Mouse (Mus musculus) lung, embryonic 15.5 days (tissue): ENCODE results near the gene Lmo4. TPM values are rescaled to one million over a fixed set of nuclear protein-coding genes. Genes with fewer than 3 reads are reported as not detected.

Experiments
- ATAC-seq: fragments of 200-750 bp; cut with Nextera tagmentation; 2 replicates; pipeline ENCODE4 v1.8.0; 2017; ENCODE audit warnings: moderate number of reproducible peaks, borderline replicate concordance; ENCODE audit not compliant: low FRiP score, low TSS enrichment; ENCODE audit errors: extremely low read depth
- H3K27ac ChIP-seq: fragments of 300-500 bp; sonication (generic); 2 replicates; pipeline ENCODE4 v1.5.1; 2015; ENCODE audit warnings: moderate library complexity, mild to moderate bottlenecking, inconsistent platforms
- H3K27me3 ChIP-seq: fragments of 300-500 bp; sonication (generic); 2 replicates; pipeline ENCODE4 v1.6.1; 2015; ENCODE audit warnings: inconsistent platforms
- H3K36me3 ChIP-seq: fragments of 300-500 bp; sonication (generic); 2 replicates; pipeline ENCODE4 v1.6.1; 2015; ENCODE audit warnings: inconsistent platforms
- H3K4me1 ChIP-seq: fragments of 300-500 bp; sonication (generic); 2 replicates; pipeline ENCODE4 v1.6.1; 2015; ENCODE audit warnings: inconsistent platforms
- H3K4me2 ChIP-seq: fragments of 300-500 bp; sonication (generic); 2 replicates; pipeline ENCODE4 v1.6.1; 2015; ENCODE audit warnings: inconsistent platforms, mild to moderate bottlenecking, moderate library complexity
- H3K4me3 ChIP-seq: fragments of 300-500 bp; sonication (generic); 2 replicates; pipeline ENCODE4 v1.5.1; 2015; ENCODE audit warnings: mild to moderate bottlenecking, inconsistent platforms
- H3K9ac ChIP-seq: fragments of 300-500 bp; sonication (generic); 2 replicates; pipeline ENCODE4 v1.6.1; 2015; ENCODE audit warnings: inconsistent platforms
- H3K9me3 ChIP-seq: fragments of 300-500 bp; sonication (generic); 2 replicates; pipeline ENCODE4 v1.6.1; 2016; ENCODE audit warnings: inconsistent platforms
- WGBS: fragments of 180-500 bp; shearing (Covaris S2); methylation state at CpG from one replicate; pipeline ENCODE4 v1.1.7; 2015; 5-methylcytosine and 5-hydroxymethylcytosine counted together
- polyA plus RNA-seq: library from polyadenylated mRNA; unstranded; fragments of >200 nt; fragmentation: Nextera tagmentation; extraction: Ambion mirVana; gene quantifications from 2 replicates; pipeline ENCODE4 v1.2.1, GENCODE M21; 2015

Gene Lmo4
- polyA plus RNA-seq, 1 experiment from 2014 or later, result 61.7 TPM

DNA sequence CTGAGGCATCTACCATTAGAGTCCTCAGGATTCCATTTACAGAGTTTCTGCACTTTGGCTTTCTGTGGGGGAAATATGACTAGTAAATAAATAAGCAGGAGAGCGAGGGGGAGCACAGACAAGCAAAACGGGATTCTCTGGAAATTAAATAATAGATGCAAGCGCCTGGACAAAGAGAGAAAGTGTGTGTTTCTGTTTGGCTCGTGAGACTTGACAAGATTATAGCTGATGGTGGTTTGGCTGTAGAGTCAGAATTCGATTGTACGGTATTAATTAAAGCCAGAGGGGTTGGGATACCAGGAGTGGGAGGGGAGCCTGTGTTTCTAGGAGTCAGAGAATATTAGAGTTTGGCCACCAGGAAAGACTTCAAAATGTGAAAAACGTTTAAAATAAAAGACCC is 24.3 kb upstream of the Lmo4 start:
- no peaks in the 10 kb centered on the region for H3K36me3 ChIP-seq

DNA sequence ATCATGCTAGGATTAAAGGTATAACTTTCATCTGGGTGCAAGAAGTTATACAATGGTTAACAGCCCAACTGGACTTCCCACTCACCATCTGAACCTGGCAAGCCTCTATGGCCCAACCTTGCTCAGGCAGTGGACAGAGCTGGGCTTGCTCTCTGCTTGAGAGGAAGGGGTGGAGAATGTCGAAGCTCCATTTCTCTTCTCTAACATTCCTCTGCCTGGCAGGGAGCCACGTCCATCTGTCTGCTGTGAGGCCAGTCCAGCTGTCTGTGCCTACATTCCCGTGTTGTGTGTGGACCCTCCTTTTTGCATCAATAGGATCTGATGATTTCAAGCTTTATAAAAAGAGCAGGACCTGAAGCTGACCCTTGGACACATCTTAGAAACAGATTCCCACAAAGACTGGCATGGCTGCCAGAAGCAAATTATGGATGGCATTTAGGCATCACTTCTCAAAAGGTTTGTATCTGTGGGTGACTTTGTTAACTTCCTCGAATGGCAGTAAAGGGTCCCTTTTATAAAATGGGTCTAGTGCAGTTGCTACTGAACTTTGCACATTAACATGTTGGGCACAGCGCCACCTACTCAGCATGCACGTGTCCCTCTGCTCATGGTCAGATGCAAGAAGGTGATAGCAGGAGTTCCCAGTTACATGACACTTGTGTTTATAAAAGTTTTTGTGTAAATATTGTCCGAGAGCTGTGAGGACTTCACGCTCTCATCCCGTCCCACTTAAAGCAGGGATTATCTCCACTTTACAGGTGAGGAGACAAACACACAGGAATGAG is 20.6 kb upstream of the Lmo4 start:
- Histone ChIP-seq H3K9me3 (no peaks in the 10 kb centered on the region), H3K4me3 (no peak overlapping the region), H3K4me1 (no peaks in the 10 kb centered on the region), H3K27me3 (no peaks in the 10 kb centered on the region), H3K27ac (no peak overlapping the region), H3K9ac (no peak overlapping the region), H3K36me3 (no peaks in the 10 kb centered on the region), H3K4me2 (no peak overlapping the region)
- WGBS, result 40% methylated on average over 9 of the region's 9 CpGs
- ATAC-seq, result no peak

More for the DNA sequence above, 24.3 kb upstream of the Lmo4 start:
- H3K9me3 ChIP-seq, result no peaks in the 10 kb centered on the region
- H3K27me3 ChIP-seq, result no peaks in the 10 kb centered on the region
- H3K4me1 ChIP-seq, result no peaks in the 10 kb centered on the region
- no peak overlapping the region for H3K27ac ChIP-seq
- no peak for ATAC-seq
- 75% methylated on average over 7 of the region's 7 CpGs for WGBS
- H3K4me3 ChIP-seq, result no peak overlapping the region
- H3K9ac ChIP-seq, result no peak overlapping the region
- no peak overlapping the region for H3K4me2 ChIP-seq

DNA sequence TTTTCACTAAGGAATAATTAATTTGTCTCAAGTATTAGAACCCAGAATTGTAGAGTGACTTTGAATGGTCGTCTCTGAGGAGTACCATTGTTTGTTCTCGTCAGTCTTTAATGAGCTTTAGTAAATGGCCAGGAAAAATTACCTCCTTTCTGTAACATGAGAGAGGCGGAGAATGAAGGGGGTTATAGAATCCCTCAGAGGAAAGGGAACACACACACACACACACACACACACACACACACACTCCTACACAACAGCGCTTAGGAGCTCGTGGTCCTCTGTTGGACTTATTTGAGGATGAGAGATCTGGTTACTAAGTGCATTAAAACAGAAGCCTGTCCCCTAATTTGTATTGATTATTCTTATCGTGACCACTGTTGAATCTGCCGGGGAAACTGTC is 19.6 kb upstream of the Lmo4 start:
- H3K9me3 ChIP-seq, result no peaks in the 10 kb centered on the region
- H3K9ac ChIP-seq, result no peak overlapping the region
- no peak overlapping the region for H3K27ac ChIP-seq
- H3K4me2 ChIP-seq, result no peak overlapping the region
- H3K4me3 ChIP-seq, result no peak overlapping the region
- H3K27me3 ChIP-seq, result no peaks in the 10 kb centered on the region
- 71% methylated on average over 7 of the region's 7 CpGs for WGBS
- no peaks in the 10 kb centered on the region for H3K36me3 ChIP-seq
- H3K4me1 ChIP-seq, result no peaks in the 10 kb centered on the region
- no peak for ATAC-seq

DNA sequence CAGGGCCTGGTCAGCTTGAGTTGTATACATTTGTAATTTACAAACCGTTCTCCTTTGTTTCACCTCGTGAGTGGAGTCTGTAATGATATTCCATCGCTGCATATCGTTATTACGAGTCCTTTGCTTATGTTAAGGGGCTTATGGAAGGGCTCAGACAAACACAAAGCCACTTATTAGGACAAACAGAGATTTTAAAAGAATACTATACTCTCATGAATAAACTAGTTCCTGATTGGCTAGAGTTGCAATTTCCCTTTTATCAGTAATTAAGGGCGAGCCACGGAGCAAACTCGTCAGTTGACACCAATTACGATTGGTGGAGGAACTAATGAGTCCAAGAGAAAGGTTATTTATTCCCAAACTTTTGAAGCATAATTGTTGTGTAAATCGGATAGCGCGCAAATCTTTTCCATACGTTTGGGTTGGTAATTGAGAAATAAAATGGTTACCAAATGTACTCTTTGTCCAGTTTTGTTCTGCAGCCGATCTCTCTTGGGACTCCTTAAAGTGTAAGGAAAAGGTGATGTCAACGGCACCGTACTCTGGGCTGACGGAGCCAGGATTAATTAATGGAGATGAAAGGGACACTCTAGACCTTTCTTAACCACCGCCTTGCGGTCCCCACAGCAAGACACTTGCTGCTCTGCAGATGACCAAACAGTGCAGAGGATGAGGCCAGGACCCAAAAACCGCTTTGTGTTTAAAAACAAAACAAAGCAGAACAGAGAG is 18.5 kb upstream of the Lmo4 start:
- Histone ChIP-seq H3K9ac (no peak overlapping the region), H3K4me2 (no peak overlapping the region), H3K4me1 (no peaks in the 10 kb centered on the region), H3K27ac (no peak overlapping the region), H3K36me3 (no peaks in the 10 kb centered on the region), H3K4me3 (no peak overlapping the region), H3K9me3 (no peaks in the 10 kb centered on the region), H3K27me3 (no peaks in the 10 kb centered on the region)
- ATAC-seq, result no peak
- 79% methylated on average over 20 of the region's 20 CpGs for WGBS

DNA sequence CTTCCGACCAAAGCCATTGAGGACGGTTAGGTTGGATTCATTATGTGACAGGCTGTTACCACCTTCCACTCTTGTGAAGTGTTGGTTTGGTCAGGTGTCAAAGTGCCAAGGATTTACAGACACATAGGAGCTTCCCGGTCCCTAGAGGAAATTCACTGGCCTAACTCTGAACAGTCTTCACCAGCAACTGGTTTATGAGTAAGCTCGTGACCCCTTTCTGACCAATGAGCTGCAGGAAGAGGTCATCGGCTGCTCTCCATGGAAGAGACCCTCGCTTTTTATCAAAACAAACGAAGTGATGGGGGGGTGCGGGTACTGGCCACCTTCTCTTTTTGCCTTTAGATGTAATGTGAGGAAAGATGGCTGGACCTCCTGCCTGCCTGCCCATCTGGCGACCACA is 17.4 kb upstream of the Lmo4 start:
- WGBS, result 52% methylated on average over 9 of the region's 9 CpGs
- no peak for ATAC-seq

DNA sequence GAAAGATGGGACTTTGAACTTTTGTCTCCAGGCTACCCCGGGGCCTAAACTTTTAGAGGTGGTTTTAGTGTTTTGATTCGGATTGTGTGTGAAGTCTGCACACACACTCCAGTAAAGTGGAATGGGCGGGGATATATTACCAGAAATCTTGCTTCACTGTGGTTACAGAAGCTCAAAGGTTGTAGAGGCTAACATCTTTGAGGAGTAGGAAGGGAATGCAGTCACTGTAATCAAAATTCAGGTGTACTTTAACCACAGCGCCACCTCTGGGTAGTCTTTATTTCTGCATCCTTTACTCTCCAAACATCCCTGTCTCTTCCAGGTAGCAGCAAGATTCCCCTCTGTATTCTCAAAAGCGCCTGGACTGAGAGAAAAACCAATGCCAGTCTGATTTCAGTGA is 2.5 kb upstream of the Lmo4 start:
- H3K4me1 ChIP-seq, result 0 out of 2 replicates have a peak, but pooled peaks cover 6% of the 10 kb centered on the region
- H3K27me3 ChIP-seq, result no peaks in the 10 kb centered on the region
- no peaks in the 10 kb centered on the region for H3K36me3 ChIP-seq
- ATAC-seq, result no peak
- 38% methylated on average over 5 of the region's 5 CpGs for WGBS
- no peak overlapping the region for H3K4me2 ChIP-seq
- H3K4me3 ChIP-seq, result no peak overlapping the region
- no peaks in the 10 kb centered on the region for H3K9me3 ChIP-seq
- H3K27ac ChIP-seq, result no peak overlapping the region
- H3K9ac ChIP-seq, result no peak overlapping the region

More for the DNA sequence above, 17.4 kb upstream of the Lmo4 start:
- no peak overlapping the region for H3K4me2 ChIP-seq
- H3K27me3 ChIP-seq, result no peaks in the 10 kb centered on the region
- no peak overlapping the region for H3K27ac ChIP-seq
- no peak overlapping the region for H3K9ac ChIP-seq
- H3K4me1 ChIP-seq, result no peaks in the 10 kb centered on the region
- no peaks in the 10 kb centered on the region for H3K9me3 ChIP-seq
- no peaks in the 10 kb centered on the region for H3K36me3 ChIP-seq
- no peak overlapping the region for H3K4me3 ChIP-seq

DNA sequence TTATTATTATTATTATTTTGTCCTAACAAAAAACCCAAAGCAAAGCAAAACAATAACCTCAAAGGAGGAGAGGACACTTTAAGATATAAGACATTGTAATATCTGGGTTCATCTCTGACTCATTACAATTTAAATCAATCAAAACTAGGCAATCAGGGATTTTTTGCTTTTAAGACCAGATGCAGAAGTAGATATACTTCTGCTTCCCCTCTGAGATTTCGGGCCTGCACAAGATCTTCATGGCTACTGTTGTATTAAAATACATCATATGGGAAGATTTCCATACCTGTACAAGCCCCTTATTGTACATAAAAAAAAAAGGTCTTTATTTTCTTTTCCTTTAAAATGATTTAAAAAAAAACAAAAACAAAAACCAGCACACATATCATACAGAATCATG is 1.9 kb upstream of the Lmo4 start:
- 93% methylated on average over 1 of the region's 1 CpGs for WGBS
- no peak overlapping the region for H3K4me3 ChIP-seq
- H3K27me3 ChIP-seq, result no peaks in the 10 kb centered on the region
- no peak overlapping the region for H3K27ac ChIP-seq
- H3K4me2 ChIP-seq, result no peak overlapping the region
- no peaks in the 10 kb centered on the region for H3K9me3 ChIP-seq
- no peak overlapping the region for H3K9ac ChIP-seq
- no peak for ATAC-seq
- H3K4me1 ChIP-seq, result 0 out of 2 replicates have a peak, but pooled peaks cover 6% of the 10 kb centered on the region
- no peaks in the 10 kb centered on the region for H3K36me3 ChIP-seq

DNA sequence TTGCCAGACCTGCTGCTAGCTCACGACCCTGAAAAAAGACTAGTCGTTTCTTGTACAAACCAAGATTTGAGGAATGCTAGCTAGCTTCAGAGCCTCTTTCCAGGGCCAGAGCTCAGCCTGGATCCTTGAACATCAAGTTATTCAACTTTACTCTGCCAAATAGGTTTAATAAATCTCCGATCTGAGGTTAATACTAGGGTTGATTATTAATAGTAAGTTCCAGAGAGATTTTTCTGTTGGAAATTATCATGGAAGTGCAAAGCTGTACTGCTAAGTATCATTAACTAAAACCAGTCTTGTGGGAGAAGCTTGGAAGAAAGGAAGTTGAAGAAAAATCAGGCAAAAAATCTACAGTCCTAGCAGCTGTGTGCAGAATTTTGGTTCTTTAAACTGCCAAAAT is 1.2 kb upstream of the Lmo4 start:
- Histone ChIP-seq H3K9ac (peak overlapping the region; percentile 89), H3K4me1 (peaks cover 11% of the 10 kb centered on the region), H3K27me3 (no peaks in the 10 kb centered on the region), H3K27ac (peak overlapping the region; percentile 100), H3K4me3 (peak overlapping the region; percentile 95), H3K4me2 (peak overlapping the region; percentile 87), H3K36me3 (peaks cover 4% of the 10 kb centered on the region; the same call in 1 of the 2 replicates), H3K9me3 (no peaks in the 10 kb centered on the region)
- no peak for ATAC-seq
- WGBS, result 16% methylated on average over 3 of the region's 3 CpGs

DNA sequence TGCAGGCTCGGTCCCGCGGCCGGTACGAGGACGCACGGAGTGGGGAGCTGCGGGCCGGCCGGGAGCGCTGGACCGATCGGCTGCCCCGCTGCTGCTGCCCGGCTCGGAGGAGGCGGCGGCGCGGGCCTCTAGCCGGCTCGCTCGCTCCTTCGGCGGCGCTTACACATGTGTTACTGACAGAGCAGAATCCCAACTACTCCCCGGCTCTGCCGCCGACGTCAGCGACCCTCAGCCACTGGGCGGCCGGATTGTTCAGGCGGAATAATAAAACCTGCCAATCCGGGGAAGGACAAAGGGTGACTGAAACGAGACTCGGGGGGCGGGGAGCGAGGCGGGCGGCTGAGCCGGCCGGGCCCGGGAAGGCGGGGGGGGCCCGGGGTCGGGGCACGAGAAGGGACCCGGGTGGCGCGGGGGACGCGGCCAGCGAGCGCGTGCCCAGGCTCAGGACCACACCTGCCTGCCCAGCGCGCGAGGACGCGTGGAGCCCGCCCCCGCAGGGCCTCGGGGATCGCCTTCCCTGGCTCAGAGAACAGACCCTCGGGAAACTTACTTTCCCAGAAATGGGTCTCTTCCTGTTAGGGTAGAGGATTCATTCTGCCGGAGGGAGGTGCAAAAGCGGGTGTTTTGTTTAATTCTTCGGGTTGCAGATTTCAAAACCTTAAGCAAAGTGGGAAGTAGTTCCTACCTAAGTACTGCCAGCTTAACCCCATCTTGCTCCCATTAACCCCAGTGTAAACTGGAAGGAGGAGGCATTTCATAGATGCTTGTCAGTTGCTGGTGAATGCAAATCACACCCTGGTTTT is 532 bp upstream of the Lmo4 start:
- no peaks in the 10 kb centered on the region for H3K27me3 ChIP-seq
- H3K27ac ChIP-seq, result peak overlapping the region; percentile 100
- peak; percentile 92 for ATAC-seq
- under 1% methylated on average over 54 of the region's 69 CpGs for WGBS
- H3K9me3 ChIP-seq, result no peaks in the 10 kb centered on the region
- peaks cover 17% of the 10 kb centered on the region for H3K4me1 ChIP-seq
- H3K36me3 ChIP-seq, result peaks cover 5% of the 10 kb centered on the region; the same call in 1 of the 2 replicates
- H3K4me2 ChIP-seq, result peak overlapping the region; percentile 87
- H3K9ac ChIP-seq, result peak overlapping the region; percentile 95
- peak overlapping the region; percentile 95 for H3K4me3 ChIP-seq

DNA sequence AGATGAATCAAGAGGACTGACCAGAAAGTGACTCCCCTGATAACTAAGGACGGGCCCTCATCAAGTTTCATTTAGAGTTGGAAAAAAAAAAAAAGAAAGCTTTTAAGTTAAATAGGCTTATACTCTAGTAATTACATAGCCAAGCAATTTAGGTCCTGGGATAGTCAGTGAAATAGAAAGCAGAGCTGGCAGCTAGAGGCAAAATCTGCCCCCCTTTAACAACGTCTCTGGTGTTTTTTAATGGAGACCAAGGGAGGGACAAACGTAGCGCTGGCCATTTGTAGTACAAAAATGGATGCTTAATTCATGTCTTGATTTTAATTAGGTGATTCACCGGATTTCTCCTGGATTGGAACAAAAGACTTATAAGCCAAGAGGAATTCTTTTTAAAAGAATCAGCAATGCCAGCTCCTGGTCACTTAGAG is 1.0 kb downstream of the Lmo4 start:
- 0% methylated on average over 5 of the region's 5 CpGs for WGBS
- peak overlapping the region; percentile 100 for H3K27ac ChIP-seq
- H3K9me3 ChIP-seq, result no peaks in the 10 kb centered on the region
- peak overlapping the region; percentile 95 for H3K9ac ChIP-seq
- H3K4me1 ChIP-seq, result peaks cover 32% of the 10 kb centered on the region
- peak overlapping the region; percentile 87 for H3K4me2 ChIP-seq
- no peaks in the 10 kb centered on the region for H3K27me3 ChIP-seq
- peak overlapping the region; percentile 95 for H3K4me3 ChIP-seq
- no peak for ATAC-seq
- H3K36me3 ChIP-seq, result peaks cover 5% of the 10 kb centered on the region; the same call in 1 of the 2 replicates

DNA sequence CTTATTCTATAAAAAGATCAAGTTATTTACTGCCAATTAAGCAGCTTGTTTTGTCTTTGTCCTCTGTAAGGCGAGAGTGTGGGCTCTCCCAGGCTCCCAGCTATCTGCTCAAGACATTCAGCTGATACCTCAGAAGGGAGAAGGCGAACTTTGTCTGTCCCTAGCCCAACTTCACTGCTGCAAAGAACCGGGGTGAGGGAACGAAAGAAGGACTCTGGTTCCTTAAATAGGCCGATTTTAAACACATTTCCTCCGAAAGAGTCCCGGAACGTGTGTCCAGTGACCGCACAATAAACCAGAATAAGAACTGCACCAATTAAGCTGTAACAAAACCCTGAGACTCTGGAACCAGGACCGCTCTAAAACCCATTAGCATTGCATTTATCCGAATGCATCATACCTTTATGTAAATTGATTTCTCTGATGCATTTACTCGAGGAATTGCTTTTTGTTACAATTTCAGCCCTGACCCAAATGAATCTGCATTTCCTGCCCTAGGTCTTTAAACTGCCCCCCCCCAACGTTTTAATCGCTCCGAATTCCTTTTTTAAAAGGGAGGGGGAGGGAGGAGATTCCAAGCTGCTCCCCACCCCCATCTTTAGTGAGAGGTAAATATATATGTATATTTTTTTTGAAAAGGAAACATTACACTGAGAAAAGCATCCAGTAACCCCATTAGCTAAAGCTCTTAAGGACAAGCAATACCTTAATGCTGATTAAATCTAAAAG is 1.6 kb downstream of the Lmo4 start:
- no peak for ATAC-seq
- Histone ChIP-seq H3K4me3 (peak overlapping the region; percentile 95), H3K27ac (peak overlapping the region; percentile 100), H3K9me3 (no peaks in the 10 kb centered on the region), H3K36me3 (peaks cover 5% of the 10 kb centered on the region; the same call in 1 of the 2 replicates), H3K9ac (peak overlapping the region; percentile 95), H3K4me1 (peaks cover 37% of the 10 kb centered on the region), H3K4me2 (peak overlapping the region; percentile 87), H3K27me3 (no peaks in the 10 kb centered on the region)
- WGBS, result under 1% methylated on average over 15 of the region's 15 CpGs
